Mouse (Mus musculus) stomach, embryonic 14.5 days (tissue): ENCODE measurements around the gene Luc7l2. TPM values are rescaled to one million over a fixed set of nuclear protein-coding genes. Genes with fewer than 3 reads are reported as not detected.
"Not testable (repeated sequence)": the region's sequence is repeated elsewhere in the genome, so short reads cannot be mapped to it uniquely, and the experiment has no call there.

Source experiments
- ATAC-seq: fragments of 200-750 bp; cut with Nextera tagmentation; 2 replicates; pipeline ENCODE4 v1.8.0; 2017; ENCODE audit warnings: low read depth, moderate TSS enrichment; ENCODE audit not compliant: insufficient number of reproducible peaks, insufficient read depth, low FRiP score
- H3K27ac ChIP-seq: fragments of 300-500 bp; sonication (generic); 2 replicates; pipeline ENCODE4 v1.5.1; 2014; ENCODE audit warnings: mild to moderate bottlenecking, low read length, moderate library complexity, mixed read lengths
- H3K27me3 ChIP-seq: fragments of 300-500 bp; sonication (generic); 2 replicates; pipeline ENCODE4 v1.6.1; 2014; ENCODE audit warnings: low read length, control low read depth, mixed read lengths; ENCODE audit not compliant: control insufficient read depth, insufficient read depth
- H3K36me3 ChIP-seq: fragments of 300-500 bp; sonication (generic); 2 replicates; pipeline ENCODE4 v1.6.1; 2014; ENCODE audit warnings: mild to moderate bottlenecking, control low read depth, low read length, moderate library complexity, mixed read lengths; ENCODE audit not compliant: control insufficient read depth, insufficient read depth
- H3K4me1 ChIP-seq: fragments of 300-500 bp; sonication (generic); 2 replicates; pipeline ENCODE4 v1.6.1; 2014; ENCODE audit warnings: low read length, control low read depth, mixed read lengths; ENCODE audit not compliant: control insufficient read depth, insufficient read depth
- H3K4me2 ChIP-seq: fragments of 300-500 bp; sonication (generic); replicated peaks from 2 replicates; pipeline ENCODE4 v1.6.1; 2014; ENCODE audit warnings: low read depth, low read length, control low read depth
- H3K4me3 ChIP-seq: fragments of 300-500 bp; sonication (generic); 2 replicates; pipeline ENCODE4 v1.5.1; 2014; ENCODE audit warnings: low read depth, low read length, control low read depth
- H3K9ac ChIP-seq: fragments of 300-500 bp; sonication (generic); replicated peaks from 2 replicates; pipeline ENCODE4 v1.6.1; 2014; ENCODE audit warnings: low read depth, mild to moderate bottlenecking, control low read depth, low read length, moderate library complexity, mixed read lengths
- H3K9me3 ChIP-seq: fragments of 300-500 bp; sonication (generic); 2 replicates; pipeline ENCODE4 v1.6.1; 2016; ENCODE audit warnings: low read depth, low read length, control low read depth; ENCODE audit not compliant: control insufficient read depth
- WGBS: fragments of 180-500 bp; shearing (Covaris S2); extraction: QIAGEN DNeasy Blood & Tissue Kit; methylation state at CpG from one replicate; pipeline ENCODE4 v1.1.7; 2014; 5-methylcytosine and 5-hydroxymethylcytosine counted together
- polyA plus RNA-seq: library from polyadenylated mRNA; unstranded; fragments of >200 nt; fragmentation: Nextera tagmentation; extraction: Ambion mirVana; gene quantifications from 2 replicates; pipeline ENCODE4 v1.2.1, GENCODE M21; 2014

Gene Luc7l2
- polyA plus RNA-seq, 1 experiment from 2014 or later: 74.3 TPM

DNA sequence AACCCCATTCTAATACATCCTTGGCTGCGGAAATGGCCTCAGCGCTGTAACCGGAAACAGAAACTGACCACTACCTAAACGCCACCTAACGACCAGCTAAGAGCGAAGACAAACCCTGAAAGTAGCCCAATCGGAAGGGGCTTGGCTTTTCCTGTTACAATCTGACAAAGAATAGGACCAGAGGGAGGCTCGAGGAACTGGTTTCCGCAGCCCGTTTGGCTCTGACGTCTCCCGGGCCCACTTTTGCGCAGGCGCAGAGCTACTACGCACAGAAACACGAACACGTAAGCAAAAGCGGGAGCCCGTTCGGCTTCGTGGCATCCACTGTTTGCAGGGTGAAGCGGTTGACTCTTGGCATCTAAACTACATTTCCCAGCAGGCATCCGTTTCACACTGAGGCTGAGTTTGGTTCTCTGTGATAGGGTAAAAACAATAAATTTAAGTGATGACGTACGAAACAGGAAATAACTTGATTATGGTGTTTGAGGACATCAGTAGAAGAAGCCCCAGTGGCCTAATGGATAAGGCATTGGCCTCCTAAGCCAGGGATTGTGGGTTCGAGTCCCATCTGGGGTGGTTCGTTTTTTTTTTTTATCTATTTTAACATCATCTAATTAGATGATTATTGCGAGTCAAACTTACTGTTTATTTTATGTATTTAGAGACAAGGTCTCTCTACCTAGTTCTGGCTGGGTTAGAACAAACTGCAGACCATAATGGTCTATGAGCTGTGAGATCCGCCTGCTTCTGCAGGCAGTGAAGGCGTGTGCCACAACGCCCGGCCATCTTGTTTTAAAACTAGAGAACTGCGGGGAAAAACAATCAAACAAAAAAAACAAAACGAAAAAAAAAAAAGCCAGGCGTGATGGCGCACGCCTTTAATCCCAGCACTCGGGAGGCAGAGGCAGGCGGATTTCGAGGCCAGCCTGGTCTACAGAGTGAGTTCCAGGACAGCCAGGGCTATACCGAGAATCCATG is 17.4 kb upstream of the Luc7l2 start, which contains the start of gene Fmc1:
Gene Fmc1, plus strand, starts transcription at position 75 of the 978 bp plus-strand sequence.
- Histone ChIP-seq H3K27ac (peak within 1 kb of the TSS; percentile 97), H3K4me2 (peak within 1 kb of the TSS; percentile 60), H3K36me3 (no peaks in the 10 kb centered on the region), H3K27me3 (no peaks in the 10 kb centered on the region), H3K4me1 (peaks cover 4% of the 10 kb centered on the region; the same call in 1 of the 2 replicates), H3K9ac (peak within 1 kb of the TSS; percentile 68), H3K4me3 (peak within 1 kb of the TSS; percentile 80), H3K9me3 (no peaks in the 10 kb centered on the region)
- ATAC-seq: peak; percentile 93
- 5% methylated on average over 41 of the region's 41 CpGs for WGBS

DNA sequence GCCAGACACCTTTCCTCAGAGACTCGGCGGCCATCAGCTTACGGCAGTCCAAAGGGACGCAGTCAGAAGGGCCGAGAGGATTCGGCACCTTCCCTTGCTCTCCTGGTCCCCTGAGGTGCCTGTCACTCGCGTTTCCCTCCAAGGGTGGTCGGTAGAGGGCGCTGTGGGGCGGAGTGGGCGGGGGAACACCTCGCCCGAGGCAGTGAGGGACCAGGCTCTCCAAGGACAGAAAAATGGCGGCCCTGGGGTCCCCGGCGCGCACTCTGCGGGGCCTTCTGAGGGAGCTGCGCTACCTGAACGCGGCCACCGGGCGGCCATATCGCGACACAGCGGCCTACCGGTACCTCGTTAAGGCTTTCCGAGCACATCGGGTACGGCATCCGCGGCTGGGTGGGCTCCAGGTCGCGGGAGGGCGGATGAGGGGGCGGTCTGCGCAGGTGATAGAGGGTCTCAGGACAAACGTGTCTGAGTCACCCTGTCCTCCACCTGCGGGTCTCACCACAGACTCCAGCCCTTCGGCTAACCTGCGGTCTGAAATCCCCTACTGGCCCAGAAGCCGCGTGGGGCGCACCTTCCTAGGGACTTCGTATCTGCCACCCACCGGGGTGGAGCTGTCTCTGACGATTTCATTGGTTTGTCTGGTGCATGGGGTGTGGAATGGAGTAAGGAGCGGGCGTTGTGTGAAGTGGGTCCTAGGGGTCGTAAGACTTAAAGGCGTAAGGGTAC is 16.3 kb upstream of the Luc7l2 start:
- H3K4me3 ChIP-seq: peak overlapping the region; percentile 80
- no peaks in the 10 kb centered on the region for H3K27me3 ChIP-seq
- peak overlapping the region; percentile 97 for H3K27ac ChIP-seq
- H3K4me1 ChIP-seq: peaks cover 4% of the 10 kb centered on the region; the same call in 1 of the 2 replicates
- WGBS: under 1% methylated on average over 53 of the region's 53 CpGs
- no peaks in the 10 kb centered on the region for H3K9me3 ChIP-seq
- H3K4me2 ChIP-seq: peak overlapping the region; percentile 57
- H3K36me3 ChIP-seq: no peaks in the 10 kb centered on the region
- peak; percentile 80 for ATAC-seq
- H3K9ac ChIP-seq: peak overlapping the region; percentile 68

DNA sequence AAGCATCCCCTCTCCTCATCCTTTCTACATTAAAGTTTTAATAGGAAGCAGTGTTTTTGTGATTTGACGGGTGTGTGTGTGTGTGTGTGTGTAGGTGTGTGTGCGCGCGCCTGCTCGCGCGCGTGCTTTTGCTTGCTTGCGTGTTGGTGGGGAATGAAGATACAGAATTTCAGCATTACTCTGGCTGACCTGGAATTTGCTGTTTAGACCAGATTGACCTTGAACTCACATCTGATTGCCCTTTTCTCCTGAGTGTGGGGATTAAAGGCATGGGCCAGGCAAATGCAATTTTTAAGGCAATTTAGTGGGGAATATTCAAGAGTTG is 15.8 kb upstream of the Luc7l2 start:
- ATAC-seq: no peak
- H3K4me2 ChIP-seq: peak overlapping the region; percentile 57
- H3K9ac ChIP-seq: peak overlapping the region; percentile 68
- H3K27ac ChIP-seq: peak overlapping the region; percentile 97
- H3K4me3 ChIP-seq: peak overlapping the region; percentile 80
- H3K36me3 ChIP-seq: no peaks in the 10 kb centered on the region
- peaks cover 4% of the 10 kb centered on the region; the same call in 1 of the 2 replicates for H3K4me1 ChIP-seq
- H3K9me3 ChIP-seq: no peaks in the 10 kb centered on the region
- H3K27me3 ChIP-seq: no peaks in the 10 kb centered on the region
- WGBS: 4% methylated on average over 9 of the region's 9 CpGs

DNA sequence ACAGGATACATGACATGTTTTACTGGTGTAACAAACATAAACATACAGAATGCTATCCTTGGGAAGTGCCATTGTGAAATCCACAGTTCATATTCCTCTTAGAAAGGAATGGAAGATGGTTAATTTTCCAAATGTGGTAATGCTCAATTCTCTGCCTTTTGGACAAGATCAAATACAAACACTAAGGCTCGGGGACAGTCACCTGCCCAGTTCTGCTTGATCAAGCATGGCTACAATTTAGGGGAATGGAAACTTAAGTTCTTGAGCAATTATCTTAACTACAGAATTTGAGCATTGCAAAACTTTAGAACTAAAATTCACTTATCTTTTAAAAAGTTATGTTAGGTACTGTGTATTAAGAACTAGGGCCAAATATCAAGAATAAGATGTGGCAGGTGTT is 15.3 kb upstream of the Luc7l2 start:
- ATAC-seq: no peak
- Histone ChIP-seq H3K27ac (no peak overlapping the region; the same call in 1 of the 2 replicates), H3K9me3 (no peaks in the 10 kb centered on the region), H3K4me3 (peak overlapping the region; percentile 80), H3K36me3 (no peaks in the 10 kb centered on the region), H3K27me3 (no peaks in the 10 kb centered on the region), H3K4me2 (peak overlapping the region; percentile 57), H3K9ac (no peak overlapping the region), H3K4me1 (peaks cover 4% of the 10 kb centered on the region; the same call in 1 of the 2 replicates)
- 83% methylated on average over 1 of the region's 1 CpGs for WGBS

DNA sequence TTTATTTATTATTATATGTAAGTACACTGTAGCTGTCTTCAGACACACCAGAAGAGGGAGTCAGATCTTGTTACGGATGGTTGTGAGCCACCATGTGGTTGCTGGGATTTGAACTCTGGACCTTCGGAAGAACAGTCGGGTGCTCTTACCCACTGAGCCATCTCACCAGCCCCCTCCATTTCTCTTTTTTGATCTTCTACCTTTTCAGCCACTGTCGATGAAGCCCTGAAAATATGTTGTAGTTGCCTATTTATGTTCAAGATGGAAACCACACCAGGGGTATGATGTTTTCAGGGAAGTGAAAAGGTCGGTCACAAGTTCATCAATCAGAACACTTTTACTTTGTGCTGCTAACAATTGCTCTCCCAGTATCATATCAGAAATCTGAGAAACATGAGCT is 7.0 kb upstream of the Luc7l2 start:
- WGBS: 90% methylated on average over 4 of the region's 5 CpGs
- H3K4me3 ChIP-seq, H3K36me3 ChIP-seq, H3K27me3 ChIP-seq, ATAC-seq, H3K9me3 ChIP-seq, H3K4me2 ChIP-seq, H3K4me1 ChIP-seq, H3K27ac ChIP-seq, H3K9ac ChIP-seq: not testable (repeated sequence)

DNA sequence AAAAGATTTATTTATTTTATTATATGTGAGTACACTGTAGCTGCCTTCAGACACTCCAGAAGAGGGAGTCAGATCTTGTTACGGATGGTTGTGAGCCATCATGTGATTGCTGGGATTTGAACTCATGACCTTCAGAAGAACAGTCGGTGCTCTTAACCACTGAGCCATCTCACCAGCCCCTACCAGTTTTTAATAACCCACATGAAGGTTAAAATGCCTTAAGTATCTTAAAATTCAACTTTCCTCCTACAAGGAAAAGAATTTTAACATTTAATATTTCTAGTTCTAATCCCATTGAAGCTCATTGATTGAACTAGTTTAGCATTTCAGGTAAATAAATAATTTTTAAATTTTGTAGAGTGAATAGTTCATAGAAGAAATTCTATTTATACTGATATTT is 4.1 kb upstream of the Luc7l2 start:
- H3K27ac ChIP-seq, H3K9ac ChIP-seq, H3K27me3 ChIP-seq, H3K4me1 ChIP-seq, ATAC-seq, H3K4me3 ChIP-seq, H3K9me3 ChIP-seq, H3K4me2 ChIP-seq, H3K36me3 ChIP-seq: not testable (repeated sequence)
- WGBS: 87% methylated on average over 2 of the region's 2 CpGs

DNA sequence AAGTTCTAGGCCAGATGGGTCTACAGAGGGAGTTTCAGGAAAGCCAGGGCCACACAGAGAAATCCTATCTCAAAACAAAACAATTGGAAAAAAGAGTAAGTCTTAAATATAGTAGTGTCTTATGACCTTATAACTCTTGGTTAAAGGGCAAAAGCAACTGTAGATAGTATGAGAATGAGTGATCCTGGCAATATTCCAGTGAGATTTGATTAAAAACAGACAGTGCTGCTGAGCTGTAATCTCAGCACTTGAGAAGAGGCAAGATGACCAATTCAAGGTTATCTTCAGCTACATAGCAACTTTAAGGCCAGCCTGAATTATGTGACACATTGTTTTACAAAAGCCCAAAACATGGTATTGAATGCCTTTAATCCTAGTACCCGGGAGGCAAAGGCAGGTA is 3.4 kb upstream of the Luc7l2 start:
- H3K27ac ChIP-seq: no peak overlapping the region
- H3K4me1 ChIP-seq: 0 out of 2 replicates have a peak, but pooled peaks cover 4% of the 10 kb centered on the region
- 61% methylated on average over 1 of the region's 1 CpGs for WGBS
- no peaks in the 10 kb centered on the region for H3K9me3 ChIP-seq
- no peaks in the 10 kb centered on the region for H3K27me3 ChIP-seq
- no peak overlapping the region for H3K4me3 ChIP-seq
- ATAC-seq: no peak
- H3K36me3 ChIP-seq: no peaks in the 10 kb centered on the region
- H3K4me2 ChIP-seq: no peak overlapping the region
- H3K9ac ChIP-seq: no peak overlapping the region

DNA sequence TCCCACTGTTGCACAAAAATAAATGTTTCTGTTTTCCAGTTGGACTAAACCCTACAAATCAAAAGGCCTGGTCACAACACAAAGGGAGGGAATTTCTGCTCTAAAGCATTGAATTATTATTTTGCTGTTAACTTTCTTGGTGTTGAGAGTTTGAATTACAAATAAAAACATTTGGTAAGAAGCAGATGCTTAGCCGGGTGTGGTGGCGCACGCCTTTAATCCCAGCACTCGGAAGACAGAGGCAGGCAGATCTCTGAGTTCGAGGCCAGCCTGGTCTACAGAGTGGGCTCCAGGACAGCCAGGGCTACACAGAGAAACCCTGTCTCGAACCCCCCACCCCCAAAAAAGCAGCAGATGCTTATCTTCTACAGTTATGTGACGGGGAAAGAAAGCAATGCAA is 2.5 kb upstream of the Luc7l2 start:
- H3K4me2 ChIP-seq, H3K9me3 ChIP-seq, H3K4me3 ChIP-seq, H3K36me3 ChIP-seq, ATAC-seq, H3K4me1 ChIP-seq, H3K27me3 ChIP-seq, H3K9ac ChIP-seq, H3K27ac ChIP-seq: not testable (repeated sequence)
- 92% methylated on average over 7 of the region's 7 CpGs for WGBS
